Mouse (Mus musculus) c-Kit-positive CD71-negative TER-119-negative erythroid progenitor cells, embryonic 14.5 days (primary cell): Measurements from ENCODE around the gene Fam210b.

Source experiments
- DNase-seq: peaks from one replicate; pipeline ENCODE4 v3.0.0-alpha.2; 2013; ENCODE audit warnings: low read depth

Gene Fam210b

GRCm38 (mm10) chr2:172349776-172350175 is 4.4 kb downstream of the Fam210b start:
- no peak for DNase-seq

- DNase-seq = no peak
Measured at GRCm38 (mm10) chr2:172350773-172351172, 5.4 kb downstream of the Fam210b start.

GRCm38 (mm10) chr2:172353218-172353617 is 7.9 kb downstream of the Fam210b start:
- no peak for DNase-seq

- no peak for DNase-seq
Measured at GRCm38 (mm10) chr2:172354761-172355160, 9.4 kb downstream of the Fam210b start.

GRCm38 (mm10) chr2:172355833-172356232 is 10.5 kb downstream of the Fam210b start:
- no peak for DNase-seq

GRCm38 (mm10) chr2:172363176-172363575 is 17.8 kb downstream of the Fam210b start:
- DNase-seq = no peak

GRCm38 (mm10) chr2:172370411-172371223 is 25.3 kb downstream of the Fam210b start, which contains the start of the genes Aurka and Cstf1:
Aurka (minus strand) TSS chr2:172370535.
Cstf1 (plus strand) TSS chr2:172370681.
- DNase-seq = peak; percentile 92

GRCm38 (mm10) chr2:172371258-172371657 is 25.9 kb downstream of the Fam210b start:
- no peak for DNase-seq

GRCm38 (mm10) chr2:172376551-172376950 is 31.2 kb downstream of the Fam210b start:
- no peak for DNase-seq

GRCm38 (mm10) chr2:172376999-172377515 is 31.7 kb downstream of the Fam210b start:
- DNase-seq = no peak

- no peak for DNase-seq
Measured at GRCm38 (mm10) chr2:172378332-172378731, 33.0 kb downstream of the Fam210b start.

GRCm38 (mm10) chr2:172380513-172380912 is 35.1 kb downstream of the Fam210b start:
- no peak for DNase-seq

GRCm38 (mm10) chr2:172381341-172381740 is 36.0 kb downstream of the Fam210b start:
- DNase-seq = no peak

GRCm38 (mm10) chr2:172381898-172382297 is 36.5 kb downstream of the Fam210b start:
- DNase-seq = no peak

- DNase-seq = no peak
Measured at GRCm38 (mm10) chr2:172384715-172385114, 39.4 kb downstream of the Fam210b start.

GRCm38 (mm10) chr2:172390341-172390740 is 45.0 kb downstream of the Fam210b start:
- no peak for DNase-seq

GRCm38 (mm10) chr2:172392041-172392521 is 46.7 kb downstream of the Fam210b start:
- DNase-seq = no peak

GRCm38 (mm10) chr2:172393391-172394051 is 48.2 kb downstream of the Fam210b start, which contains the start of gene Cass4:
Cass4 (plus strand) TSS chr2:172393794.
- DNase-seq = no peak

GRCm38 (mm10) chr2:172394052-172394392 is 48.7 kb downstream of the Fam210b start:
- no peak for DNase-seq

GRCm38 (mm10) chr2:172394671-172395070 is 49.3 kb downstream of the Fam210b start:
- DNase-seq = no peak

- DNase-seq = no peak
Measured at GRCm38 (mm10) chr2:172395961-172396360, 50.6 kb downstream of the Fam210b start.

GRCm38 (mm10) chr2:172399901-172400300 is 54.5 kb downstream of the Fam210b start:
- no peak for DNase-seq
